Mouse (Mus musculus) forebrain, embryonic 16.5 days (tissue): ENCODE data around the gene Enho. TPM values are rescaled to one million over a fixed set of nuclear protein-coding genes. Genes with fewer than 3 reads are reported as not detected.

Source experiments
- ATAC-seq: fragments of 200-750 bp; cut with Nextera tagmentation; 2 replicates; pipeline ENCODE4 v1.8.0; 2017; ENCODE audit warnings: mild to moderate bottlenecking, moderate library complexity
- H3K27ac ChIP-seq: fragments of 300-500 bp; sonication (generic); 2 replicates; pipeline ENCODE4 v1.5.1; 2014; ENCODE audit warnings: low read length, control low read depth
- H3K27me3 ChIP-seq: fragments of 300-500 bp; sonication (generic); replicated peaks from 2 replicates; pipeline ENCODE4 v1.6.1; 2014; ENCODE audit warnings: low read length; ENCODE audit not compliant: control insufficient read depth, insufficient read depth
- H3K36me3 ChIP-seq: fragments of 300-500 bp; sonication (generic); 2 replicates; pipeline ENCODE4 v1.6.1; 2014; ENCODE audit not compliant: control insufficient read depth, insufficient read depth
- H3K4me1 ChIP-seq: fragments of 300-500 bp; sonication (generic); replicated peaks from 2 replicates; pipeline ENCODE4 v1.6.1; 2014; ENCODE audit warnings: low read length; ENCODE audit not compliant: control insufficient read depth, insufficient read depth
- H3K4me2 ChIP-seq: fragments of 300-500 bp; sonication (generic); 2 replicates; pipeline ENCODE4 v1.6.1; 2014; ENCODE audit warnings: mild to moderate bottlenecking, low read length, control low read depth
- H3K4me3 ChIP-seq: fragments of 300-500 bp; sonication (generic); replicated peaks from 2 replicates; pipeline ENCODE4 v1.5.1; 2014; ENCODE audit warnings: mild to moderate bottlenecking, low read length, control low read depth
- H3K9ac ChIP-seq: fragments of 300-500 bp; sonication (generic); replicated peaks from 2 replicates; pipeline ENCODE4 v1.6.1; 2014; ENCODE audit warnings: low read depth, low read length, control low read depth
- H3K9me3 ChIP-seq: fragments of 300-500 bp; sonication (generic); 2 replicates; pipeline ENCODE4 v1.6.1; 2016; ENCODE audit warnings: low read length; ENCODE audit not compliant: control insufficient read depth
- WGBS: fragments of 180-500 bp; shearing (Covaris S2); extraction: QIAGEN DNeasy Blood & Tissue Kit; methylation state at CpG from one replicate; pipeline ENCODE4 v1.1.7; 2014; 5-methylcytosine and 5-hydroxymethylcytosine counted together
- polyA plus RNA-seq: library from polyadenylated mRNA; unstranded; fragments of >200 nt; fragmentation: Nextera tagmentation; extraction: Ambion mirVana; gene quantifications from 2 replicates; pipeline ENCODE4 v1.2.1, GENCODE M21; 2015

The Enho gene
- polyA plus RNA-seq, 1 experiment from 2014 or later = 68.4 TPM

- H3K4me1 ChIP-seq = peaks cover 15% of the 10 kb centered on the region
- ATAC-seq = no peak
These were observed 26.5 kb upstream of the Enho start for GRCm38 (mm10) chr4:41666646-41667045.

GRCm38 (mm10) chr4:41665009-41665675 lies 25.0 kb upstream of the Enho start:
- peaks cover 23% of the 10 kb centered on the region for H3K4me1 ChIP-seq
- no peak overlapping the region for H3K27ac ChIP-seq
- H3K36me3 ChIP-seq = no peaks in the 10 kb centered on the region
- no peak overlapping the region for H3K4me3 ChIP-seq
- H3K4me2 ChIP-seq = no peak overlapping the region
- H3K27me3 ChIP-seq = no peaks in the 10 kb centered on the region
- ATAC-seq = no peak
- no peaks in the 10 kb centered on the region for H3K9me3 ChIP-seq
- 4% methylated on average over 6 of the region's 8 CpGs for WGBS
- 0 out of 2 replicates have a peak overlapping the region, but pooled peaks have one; percentile 18 for H3K9ac ChIP-seq

More at GRCm38 (mm10) chr4:41666646-41667045, 26.5 kb upstream of the Enho start:
- Histone ChIP-seq H3K9me3 (no peaks in the 10 kb centered on the region), H3K36me3 (no peaks in the 10 kb centered on the region), H3K27me3 (no peaks in the 10 kb centered on the region), H3K4me3 (no peak overlapping the region), H3K9ac (no peak overlapping the region), H3K27ac (no peak overlapping the region), H3K4me2 (no peak overlapping the region)
- WGBS = 85% methylated on average over 10 of the region's 11 CpGs

GRCm38 (mm10) chr4:41664533-41664932 lies 24.4 kb upstream of the Enho start:
- Histone ChIP-seq H3K9ac (no peak overlapping the region), H3K4me2 (no peak overlapping the region), H3K36me3 (no peaks in the 10 kb centered on the region), H3K4me3 (no peak overlapping the region), H3K4me1 (peaks cover 23% of the 10 kb centered on the region), H3K9me3 (no peaks in the 10 kb centered on the region), H3K27ac (no peak overlapping the region), H3K27me3 (no peaks in the 10 kb centered on the region)
- WGBS = 74% methylated on average over 7 of the region's 7 CpGs
- no peak for ATAC-seq

DNA sequence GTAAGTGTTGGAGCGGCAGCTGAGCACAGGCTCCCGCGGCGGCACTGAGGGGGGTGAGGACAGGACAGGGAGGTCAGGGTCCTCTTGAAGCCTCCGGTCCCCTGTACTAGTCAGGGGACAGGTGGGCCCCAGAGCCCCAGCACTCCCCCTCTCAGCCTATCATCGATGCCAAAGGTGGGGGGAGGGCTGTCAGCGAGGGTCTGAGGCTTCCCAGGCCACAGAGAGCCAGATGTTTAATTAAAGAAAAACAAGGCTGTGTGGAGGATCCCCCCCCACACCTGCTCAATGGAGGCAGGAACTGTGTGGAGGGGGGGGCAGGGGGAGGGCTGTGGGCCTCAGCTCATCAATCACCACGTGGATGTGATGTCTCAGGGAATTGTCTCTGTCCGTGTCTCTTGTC lies 23.5 kb upstream of the Enho start:
- ATAC-seq = no peak
- Histone ChIP-seq H3K36me3 (no peaks in the 10 kb centered on the region), H3K4me3 (no peak overlapping the region), H3K27ac (no peak overlapping the region), H3K9me3 (no peaks in the 10 kb centered on the region), H3K9ac (no peak overlapping the region), H3K4me1 (peaks cover 25% of the 10 kb centered on the region), H3K4me2 (no peak overlapping the region), H3K27me3 (no peaks in the 10 kb centered on the region)
- 66% methylated on average over 9 of the region's 9 CpGs for WGBS

DNA sequence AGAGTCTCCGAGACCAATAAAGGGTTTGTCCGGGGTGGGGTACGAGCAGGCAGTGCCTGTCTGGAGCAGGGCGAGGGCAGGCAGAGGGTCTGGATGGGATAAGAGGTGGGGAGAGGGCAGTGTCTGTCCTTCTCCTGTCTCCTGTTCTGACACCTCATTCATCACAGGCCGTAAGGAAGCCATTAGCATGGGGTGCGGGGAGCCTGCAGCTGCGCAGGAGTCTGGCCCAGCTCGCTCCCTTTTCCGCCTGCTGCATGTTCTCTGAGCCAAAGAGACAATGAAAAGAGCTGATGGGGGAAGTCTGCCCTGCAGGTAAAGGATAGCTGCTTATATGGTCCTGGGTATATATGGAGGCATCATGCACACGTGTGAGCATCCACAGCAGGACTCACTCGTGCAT lies 22.6 kb upstream of the Enho start:
- no peaks in the 10 kb centered on the region for H3K27me3 ChIP-seq
- WGBS = 82% methylated on average over 11 of the region's 11 CpGs
- ATAC-seq = no peak
- H3K27ac ChIP-seq = no peak overlapping the region
- H3K36me3 ChIP-seq = peaks cover 4% of the 10 kb centered on the region; the same call in 1 of the 2 replicates
- no peaks in the 10 kb centered on the region for H3K9me3 ChIP-seq
- no peak overlapping the region for H3K9ac ChIP-seq
- H3K4me1 ChIP-seq = peaks cover 25% of the 10 kb centered on the region
- no peak overlapping the region for H3K4me3 ChIP-seq
- H3K4me2 ChIP-seq = no peak overlapping the region

DNA sequence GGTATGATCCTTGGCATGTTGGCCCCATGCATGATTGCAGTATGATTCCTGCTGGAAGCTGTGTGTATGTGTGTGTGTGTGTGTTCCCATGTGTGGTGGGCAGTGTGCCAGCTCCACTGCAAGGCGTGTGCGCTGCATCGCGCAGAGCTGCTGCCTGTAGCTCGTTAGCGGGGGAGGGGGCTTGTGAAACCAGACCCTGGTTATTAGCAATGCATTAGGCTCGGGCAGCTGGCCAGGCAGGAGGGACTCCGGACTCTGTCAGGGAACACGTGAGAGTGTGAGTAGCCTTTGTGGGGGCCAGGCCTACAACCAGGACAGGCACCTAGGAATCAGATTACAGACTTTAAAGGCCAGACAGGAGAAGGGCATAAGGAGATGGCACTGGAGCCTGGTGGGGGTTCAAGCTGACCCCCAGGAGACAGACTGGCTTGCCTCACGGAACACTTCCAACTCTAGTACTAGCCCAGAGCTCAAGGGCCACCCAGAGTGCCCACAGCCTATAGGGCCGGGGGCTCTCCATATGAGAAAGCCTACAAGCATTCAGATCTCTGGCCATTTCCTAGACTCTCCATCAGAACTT lies 20.8 kb upstream of the Enho start:
- Histone ChIP-seq H3K4me2 (no peak overlapping the region), H3K27me3 (no peaks in the 10 kb centered on the region), H3K9me3 (no peaks in the 10 kb centered on the region), H3K36me3 (peaks cover 4% of the 10 kb centered on the region; the same call in 1 of the 2 replicates), H3K27ac (no peak overlapping the region), H3K9ac (no peak overlapping the region), H3K4me1 (peaks cover 25% of the 10 kb centered on the region), H3K4me3 (no peak overlapping the region)
- ATAC-seq = peak; percentile 27; the same call in 1 of the 2 replicates
- 12% methylated on average over 11 of the region's 11 CpGs for WGBS

- H3K27me3 ChIP-seq = no peaks in the 10 kb centered on the region
- 45% methylated on average over 13 of the region's 13 CpGs for WGBS
- ATAC-seq = no peak
These were observed 19.4 kb upstream of the Enho start for GRCm38 (mm10) chr4:41659556-41659955.

GRCm38 (mm10) chr4:41658566-41659384 lies 18.7 kb upstream of the Enho start:
- no peak for ATAC-seq
- H3K9ac ChIP-seq = peak overlapping the region; percentile 3; the same call in 1 of the 2 replicates
- no peak overlapping the region for H3K27ac ChIP-seq
- peaks cover 16% of the 10 kb centered on the region for H3K4me1 ChIP-seq
- peaks cover 4% of the 10 kb centered on the region; the same call in 1 of the 2 replicates for H3K36me3 ChIP-seq
- no peak overlapping the region for H3K4me2 ChIP-seq
- 21% methylated on average over 25 of the region's 25 CpGs for WGBS
- no peaks in the 10 kb centered on the region for H3K9me3 ChIP-seq
- H3K27me3 ChIP-seq = no peaks in the 10 kb centered on the region
- H3K4me3 ChIP-seq = no peak overlapping the region

More at GRCm38 (mm10) chr4:41659556-41659955, 19.4 kb upstream of the Enho start:
- peaks cover 4% of the 10 kb centered on the region; the same call in 1 of the 2 replicates for H3K36me3 ChIP-seq
- peaks cover 17% of the 10 kb centered on the region for H3K4me1 ChIP-seq
- no peak overlapping the region for H3K4me3 ChIP-seq
- H3K9ac ChIP-seq = no peak overlapping the region
- no peak overlapping the region for H3K27ac ChIP-seq
- no peak overlapping the region for H3K4me2 ChIP-seq
- H3K9me3 ChIP-seq = no peaks in the 10 kb centered on the region

GRCm38 (mm10) chr4:41655525-41655924 lies 15.4 kb upstream of the Enho start:
- no peak overlapping the region for H3K4me3 ChIP-seq
- WGBS = 100% methylated on average over 2 of the region's 2 CpGs
- no peak overlapping the region for H3K27ac ChIP-seq
- H3K9me3 ChIP-seq = no peaks in the 10 kb centered on the region
- peaks cover 4% of the 10 kb centered on the region for H3K4me1 ChIP-seq
- peaks cover 4% of the 10 kb centered on the region; the same call in 1 of the 2 replicates for H3K36me3 ChIP-seq
- no peak overlapping the region for H3K9ac ChIP-seq
- H3K4me2 ChIP-seq = no peak overlapping the region
- no peak for ATAC-seq
- H3K27me3 ChIP-seq = no peaks in the 10 kb centered on the region
